Mouse (Mus musculus): ENCODE measurements around the gene Cd59b. TPM values are rescaled to one million over a fixed set of nuclear protein-coding genes. Genes with fewer than 3 reads are reported as not detected.
"Not testable (repeated sequence)": the region's sequence is repeated elsewhere in the genome, so short reads cannot be mapped to it uniquely, and the experiment has no call there.

Cd59b gene
- polyA plus RNA-seq, 1 experiment from 2014 or later = 2.6 TPM

GRCm38 (mm10) chr2:104104800-104105199 is 35.2 kb downstream of the Cd59b start:
- H3K27me3 ChIP-seq = 0 out of 2 replicates have a peak, but pooled peaks cover 3% of the 10 kb centered on the region
- H3K36me3 ChIP-seq (replicated peaks) = no peaks in the 10 kb centered on the region
- H3K4me2 ChIP-seq = no peak overlapping the region
- WGBS = 91% methylated on average over 6 of the region's 6 CpGs
- H3K27ac ChIP-seq = no peak overlapping the region
- no peak for ATAC-seq (ENCODE audit: low FRiP score)
- no peak overlapping the region for H3K9ac ChIP-seq
- H3K4me3 ChIP-seq (replicated peaks) = no peak overlapping the region
- H3K4me1 ChIP-seq = no peaks in the 10 kb centered on the region
- no peaks in the 10 kb centered on the region for H3K9me3 ChIP-seq

GRCm38 (mm10) chr2:104109021-104109420 is 39.4 kb downstream of the Cd59b start:
- 93% methylated on average over 2 of the region's 2 CpGs for WGBS
- not testable (repeated sequence) for H3K27ac ChIP-seq; H3K4me1 ChIP-seq; ATAC-seq (ENCODE audit: low FRiP score); H3K9me3 ChIP-seq; H3K27me3 ChIP-seq; H3K36me3 ChIP-seq (replicated peaks); H3K4me2 ChIP-seq; H3K4me3 ChIP-seq (replicated peaks); H3K9ac ChIP-seq

- Histone ChIP-seq H3K4me3 (replicated peaks) (no peak overlapping the region), H3K4me1 (no peaks in the 10 kb centered on the region), H3K9ac (no peak overlapping the region), H3K9me3 (no peaks in the 10 kb centered on the region), H3K27me3 (no peaks in the 10 kb centered on the region), H3K36me3 (replicated peaks) (no peaks in the 10 kb centered on the region), H3K4me2 (no peak overlapping the region), H3K27ac (no peak overlapping the region)
- no peak for ATAC-seq (ENCODE audit: low FRiP score)
- 72% methylated on average over 2 of the region's 2 CpGs for WGBS
These were observed 39.9 kb downstream of the Cd59b start for GRCm38 (mm10) chr2:104109528-104109927.

GRCm38 (mm10) chr2:104110031-104110430 is 40.4 kb downstream of the Cd59b start:
- Histone ChIP-seq H3K9ac (no peak overlapping the region), H3K4me1 (no peaks in the 10 kb centered on the region), H3K4me3 (replicated peaks) (no peak overlapping the region), H3K27ac (no peak overlapping the region), H3K36me3 (replicated peaks) (no peaks in the 10 kb centered on the region), H3K9me3 (no peaks in the 10 kb centered on the region), H3K4me2 (no peak overlapping the region), H3K27me3 (no peaks in the 10 kb centered on the region)
- no peak for ATAC-seq (ENCODE audit: low FRiP score)
- WGBS = 89% methylated on average over 4 of the region's 4 CpGs

GRCm38 (mm10) chr2:104111170-104111797 is 41.6 kb downstream of the Cd59b start:
- not testable (repeated sequence) for H3K9me3 ChIP-seq; ATAC-seq (ENCODE audit: low FRiP score); H3K27ac ChIP-seq; H3K4me2 ChIP-seq; H3K27me3 ChIP-seq; H3K4me1 ChIP-seq; H3K36me3 ChIP-seq (replicated peaks); H3K9ac ChIP-seq; H3K4me3 ChIP-seq (replicated peaks)
- 80% methylated on average over 1 of the region's 1 CpGs for WGBS

- ATAC-seq (ENCODE audit: low FRiP score); H3K27ac ChIP-seq; H3K36me3 ChIP-seq (replicated peaks); H3K9me3 ChIP-seq; H3K9ac ChIP-seq; H3K4me3 ChIP-seq (replicated peaks); H3K4me1 ChIP-seq; H3K27me3 ChIP-seq; H3K4me2 ChIP-seq: not testable (repeated sequence)
These were observed 43.9 kb downstream of the Cd59b start for GRCm38 (mm10) chr2:104113563-104113962.

- H3K27ac ChIP-seq = no peak overlapping the region
- H3K9me3 ChIP-seq = no peaks in the 10 kb centered on the region
- H3K4me2 ChIP-seq = no peak overlapping the region
- WGBS = 89% methylated on average over 3 of the region's 3 CpGs
- no peaks in the 10 kb centered on the region for H3K27me3 ChIP-seq
- H3K36me3 ChIP-seq (replicated peaks) = no peaks in the 10 kb centered on the region
- no peak overlapping the region for H3K9ac ChIP-seq
- no peak overlapping the region for H3K4me3 ChIP-seq (replicated peaks)
- H3K4me1 ChIP-seq = no peaks in the 10 kb centered on the region
- ATAC-seq (ENCODE audit: low FRiP score) = no peak
These were observed 45.2 kb downstream of the Cd59b start for GRCm38 (mm10) chr2:104114898-104115297.

- H3K9me3 ChIP-seq; H3K36me3 ChIP-seq (replicated peaks); H3K4me3 ChIP-seq (replicated peaks); H3K9ac ChIP-seq; H3K4me2 ChIP-seq; ATAC-seq (ENCODE audit: low FRiP score); H3K27me3 ChIP-seq; H3K27ac ChIP-seq; H3K4me1 ChIP-seq: not testable (repeated sequence)
These were observed 47.5 kb downstream of the Cd59b start for GRCm38 (mm10) chr2:104117173-104117572.

GRCm38 (mm10) chr2:104119097-104119496 is 49.4 kb downstream of the Cd59b start:
- no peak overlapping the region for H3K9ac ChIP-seq
- 73% methylated on average over 1 of the region's 1 CpGs for WGBS
- no peaks in the 10 kb centered on the region for H3K36me3 ChIP-seq (replicated peaks)
- H3K4me2 ChIP-seq = no peak overlapping the region
- ATAC-seq (ENCODE audit: low FRiP score) = no peak
- peaks cover 15% of the 10 kb centered on the region for H3K27me3 ChIP-seq
- H3K9me3 ChIP-seq = no peaks in the 10 kb centered on the region
- H3K27ac ChIP-seq = no peak overlapping the region
- no peak overlapping the region for H3K4me3 ChIP-seq (replicated peaks)
- peaks cover 5% of the 10 kb centered on the region; the same call in 1 of the 2 replicates for H3K4me1 ChIP-seq

- no peak for ATAC-seq (ENCODE audit: low FRiP score)
- Histone ChIP-seq H3K9ac (no peak overlapping the region), H3K4me1 (peaks cover 5% of the 10 kb centered on the region; the same call in 1 of the 2 replicates), H3K36me3 (replicated peaks) (no peaks in the 10 kb centered on the region), H3K4me3 (replicated peaks) (no peak overlapping the region), H3K9me3 (no peaks in the 10 kb centered on the region), H3K4me2 (no peak overlapping the region), H3K27ac (no peak overlapping the region), H3K27me3 (peaks cover 25% of the 10 kb centered on the region)
- WGBS = 55% methylated on average over 6 of the region's 6 CpGs
These were observed 50.7 kb downstream of the Cd59b start for GRCm38 (mm10) chr2:104120312-104120711.

- H3K4me1 ChIP-seq = peaks cover 5% of the 10 kb centered on the region; the same call in 1 of the 2 replicates
- peak overlapping the region; percentile 58 for H3K4me3 ChIP-seq (replicated peaks)
- H3K9ac ChIP-seq = 0 out of 2 replicates have a peak overlapping the region, but pooled peaks have one; percentile 61
- H3K27ac ChIP-seq = no peak overlapping the region
- H3K9me3 ChIP-seq = no peaks in the 10 kb centered on the region
- 83% methylated on average over 8 of the region's 8 CpGs for WGBS
- H3K36me3 ChIP-seq (replicated peaks) = no peaks in the 10 kb centered on the region
- peak overlapping the region; percentile 71 for H3K4me2 ChIP-seq
- ATAC-seq (ENCODE audit: low FRiP score) = no peak
- H3K27me3 ChIP-seq = peaks cover 39% of the 10 kb centered on the region
These were observed 52.2 kb downstream of the Cd59b start for GRCm38 (mm10) chr2:104121681-104122504.

- Histone ChIP-seq H3K4me2 (peak within 1 kb of the TSS; percentile 71), H3K27ac (no peak within 1 kb of the TSS), H3K4me1 (peaks cover 5% of the 10 kb centered on the region; the same call in 1 of the 2 replicates), H3K9me3 (no peaks in the 10 kb centered on the region), H3K9ac (peak within 1 kb of the TSS; percentile 61), H3K36me3 (replicated peaks) (no peaks in the 10 kb centered on the region), H3K27me3 (peaks cover 39% of the 10 kb centered on the region), H3K4me3 (replicated peaks) (peak within 1 kb of the TSS; percentile 58)
- under 1% methylated on average over 70 of the region's 74 CpGs for WGBS
- peak; percentile 94 for ATAC-seq (ENCODE audit: low FRiP score)
These were observed 53.1 kb downstream of the Cd59b start, which contains the start of gene A930018P22Rik for GRCm38 (mm10) chr2:104122505-104123378. TSS of gene A930018P22Rik (plus strand) at chr2:104122769.
